Mouse (Mus musculus) forebrain, embryonic 12.5 days (tissue): ENCODE data around the gene Serpinf1. TPM values are rescaled to one million over a fixed set of nuclear protein-coding genes. Genes with fewer than 3 reads are reported as not detected.
A peak's percentile ranks its signal among the peaks of the same experiment; 100 is the strongest.

Source experiments
- ATAC-seq: fragments of 200-750 bp; cut with Nextera tagmentation; 2 replicates; pipeline ENCODE4 v1.8.0; 2017; ENCODE audit warnings: moderate TSS enrichment; ENCODE audit not compliant: low FRiP score
- H3K27ac ChIP-seq: fragments of 300-500 bp; sonication (generic); 2 replicates; pipeline ENCODE4 v1.5.1; 2016; ENCODE audit warnings: mild to moderate bottlenecking
- H3K27me3 ChIP-seq: fragments of 300-500 bp; sonication (generic); 2 replicates; pipeline ENCODE4 v1.6.1; 2016; ENCODE audit warnings: mild to moderate bottlenecking
- H3K36me3 ChIP-seq: fragments of 300-500 bp; sonication (generic); replicated peaks from 2 replicates; pipeline ENCODE4 v1.6.1; 2016; ENCODE audit warnings: mild to moderate bottlenecking
- H3K4me1 ChIP-seq: fragments of 300-500 bp; sonication (generic); 2 replicates; pipeline ENCODE4 v1.6.1; 2016
- H3K4me2 ChIP-seq: fragments of 300-500 bp; sonication (generic); 2 replicates; pipeline ENCODE4 v1.6.1; 2016; ENCODE audit warnings: mild to moderate bottlenecking, moderate library complexity
- H3K4me3 ChIP-seq: fragments of 300-500 bp; sonication (generic); replicated peaks from 2 replicates; pipeline ENCODE4 v1.5.1; 2016; ENCODE audit warnings: mild to moderate bottlenecking
- H3K9ac ChIP-seq: fragments of 300-500 bp; sonication (generic); 2 replicates; pipeline ENCODE4 v1.6.1; 2016; ENCODE audit warnings: mild to moderate bottlenecking
- H3K9me3 ChIP-seq: fragments of 300-500 bp; sonication (generic); 2 replicates; pipeline ENCODE4 v1.6.1; 2016
- WGBS: fragments of 180-500 bp; shearing (Covaris S2); methylation state at CpG from one replicate; pipeline ENCODE4 v1.1.7; 2016; 5-methylcytosine and 5-hydroxymethylcytosine counted together
- polyA plus RNA-seq: library from polyadenylated mRNA; unstranded; fragments of >200 nt; fragmentation: Nextera tagmentation; extraction: Ambion mirVana; gene quantifications from 2 replicates; pipeline ENCODE4 v1.2.1, GENCODE M21; 2016

The Serpinf1 gene
- polyA plus RNA-seq, 1 experiment from 2014 or later = 44.7 TPM

GRCm38 (mm10) chr11:75420037-75420436 lies 2.5 kb downstream of the Serpinf1 start:
- no peak for ATAC-seq
- peaks cover 5% of the 10 kb centered on the region for H3K4me1 ChIP-seq
- H3K4me3 ChIP-seq = no peak overlapping the region
- WGBS = 84% methylated on average over 7 of the region's 7 CpGs
- H3K27me3 ChIP-seq = no peaks in the 10 kb centered on the region
- no peaks in the 10 kb centered on the region for H3K36me3 ChIP-seq
- H3K9me3 ChIP-seq = no peaks in the 10 kb centered on the region
- no peak overlapping the region for H3K27ac ChIP-seq
- no peak overlapping the region for H3K4me2 ChIP-seq
- H3K9ac ChIP-seq = no peak overlapping the region

GRCm38 (mm10) chr11:75415994-75416393 lies 6.5 kb downstream of the Serpinf1 start:
- Histone ChIP-seq H3K27ac (no peak overlapping the region), H3K9ac (no peak overlapping the region), H3K4me2 (no peak overlapping the region), H3K9me3 (no peaks in the 10 kb centered on the region), H3K27me3 (no peaks in the 10 kb centered on the region), H3K4me3 (no peak overlapping the region), H3K4me1 (no peaks in the 10 kb centered on the region; the same call in 1 of the 2 replicates), H3K36me3 (no peaks in the 10 kb centered on the region)
- WGBS = 89% methylated on average over 13 of the region's 13 CpGs
- no peak for ATAC-seq

GRCm38 (mm10) chr11:75415096-75415495 lies 7.4 kb downstream of the Serpinf1 start:
- H3K36me3 ChIP-seq = no peaks in the 10 kb centered on the region
- H3K4me2 ChIP-seq = no peak overlapping the region
- no peaks in the 10 kb centered on the region for H3K27me3 ChIP-seq
- no peak overlapping the region for H3K4me3 ChIP-seq
- no peak overlapping the region for H3K9ac ChIP-seq
- H3K4me1 ChIP-seq = no peaks in the 10 kb centered on the region
- H3K9me3 ChIP-seq = no peaks in the 10 kb centered on the region
- 66% methylated on average over 7 of the region's 7 CpGs for WGBS
- ATAC-seq = no peak
- H3K27ac ChIP-seq = no peak overlapping the region

- WGBS = 93% methylated on average over 7 of the region's 7 CpGs
- Histone ChIP-seq H3K9ac (no peak overlapping the region), H3K27ac (no peak overlapping the region), H3K4me3 (no peak overlapping the region), H3K4me1 (no peaks in the 10 kb centered on the region), H3K9me3 (no peaks in the 10 kb centered on the region), H3K36me3 (no peaks in the 10 kb centered on the region), H3K27me3 (no peaks in the 10 kb centered on the region), H3K4me2 (no peak overlapping the region)
- ATAC-seq = no peak
Observed at GRCm38 (mm10) chr11:75410591-75410990, 11.9 kb downstream of the Serpinf1 start.

- H3K27ac ChIP-seq = no peak overlapping the region
- H3K27me3 ChIP-seq = no peaks in the 10 kb centered on the region
- no peak for ATAC-seq
- no peaks in the 10 kb centered on the region for H3K36me3 ChIP-seq
- no peak overlapping the region for H3K4me2 ChIP-seq
- no peaks in the 10 kb centered on the region for H3K9me3 ChIP-seq
- H3K4me3 ChIP-seq = no peak overlapping the region
- 81% methylated on average over 17 of the region's 17 CpGs for WGBS
- H3K4me1 ChIP-seq = no peaks in the 10 kb centered on the region
- H3K9ac ChIP-seq = no peak overlapping the region
Observed at GRCm38 (mm10) chr11:75409679-75410575, 12.6 kb downstream of the Serpinf1 start.

- Histone ChIP-seq H3K4me2 (no peak overlapping the region), H3K36me3 (no peaks in the 10 kb centered on the region), H3K27ac (no peak overlapping the region), H3K4me3 (no peak overlapping the region), H3K9me3 (no peaks in the 10 kb centered on the region), H3K4me1 (no peaks in the 10 kb centered on the region), H3K27me3 (no peaks in the 10 kb centered on the region), H3K9ac (no peak overlapping the region)
- 42% methylated on average over 3 of the region's 3 CpGs for WGBS
- ATAC-seq = no peak
Observed at GRCm38 (mm10) chr11:75406865-75407264, 15.6 kb downstream of the Serpinf1 start.

- Histone ChIP-seq H3K4me3 (no peak overlapping the region), H3K4me1 (no peaks in the 10 kb centered on the region), H3K4me2 (no peak overlapping the region), H3K27me3 (no peaks in the 10 kb centered on the region), H3K27ac (no peak overlapping the region), H3K9me3 (no peaks in the 10 kb centered on the region), H3K9ac (no peak overlapping the region), H3K36me3 (no peaks in the 10 kb centered on the region)
- no peak for ATAC-seq
- WGBS = 74% methylated on average over 4 of the region's 4 CpGs
Observed at GRCm38 (mm10) chr11:75406104-75406503, 16.4 kb downstream of the Serpinf1 start.

GRCm38 (mm10) chr11:75404801-75405200 lies 17.7 kb downstream of the Serpinf1 start:
- Histone ChIP-seq H3K4me1 (no peaks in the 10 kb centered on the region), H3K9me3 (no peaks in the 10 kb centered on the region), H3K4me3 (no peak overlapping the region), H3K27ac (no peak overlapping the region), H3K9ac (no peak overlapping the region), H3K4me2 (no peak overlapping the region), H3K36me3 (no peaks in the 10 kb centered on the region; the same call in 1 of the 2 replicates), H3K27me3 (no peaks in the 10 kb centered on the region)
- 93% methylated on average over 6 of the region's 6 CpGs for WGBS
- no peak for ATAC-seq

- Histone ChIP-seq H3K27me3 (no peaks in the 10 kb centered on the region), H3K4me2 (no peak overlapping the region), H3K4me3 (no peak overlapping the region), H3K4me1 (no peaks in the 10 kb centered on the region), H3K9me3 (no peaks in the 10 kb centered on the region), H3K27ac (no peak overlapping the region), H3K36me3 (no peaks in the 10 kb centered on the region; the same call in 1 of the 2 replicates), H3K9ac (no peak overlapping the region)
- 87% methylated on average over 6 of the region's 6 CpGs for WGBS
- no peak for ATAC-seq
Observed at GRCm38 (mm10) chr11:75403301-75404052, 19.0 kb downstream of the Serpinf1 start.

GRCm38 (mm10) chr11:75402271-75402690 lies 20.2 kb downstream of the Serpinf1 start:
- no peak overlapping the region for H3K9ac ChIP-seq
- H3K4me2 ChIP-seq = no peak overlapping the region
- 67% methylated on average over 5 of the region's 5 CpGs for WGBS
- no peaks in the 10 kb centered on the region for H3K9me3 ChIP-seq
- no peaks in the 10 kb centered on the region for H3K4me1 ChIP-seq
- H3K36me3 ChIP-seq = no peaks in the 10 kb centered on the region; the same call in 1 of the 2 replicates
- peak; percentile 57; the same call in 1 of the 2 replicates for ATAC-seq
- H3K27ac ChIP-seq = no peak overlapping the region
- no peak overlapping the region for H3K4me3 ChIP-seq
- no peaks in the 10 kb centered on the region for H3K27me3 ChIP-seq

- H3K4me1 ChIP-seq = no peaks in the 10 kb centered on the region
- no peak overlapping the region for H3K4me2 ChIP-seq
- no peak overlapping the region for H3K4me3 ChIP-seq
- whole genome bisulfite sequencing = 68% methylated on average over 9 of the region's 9 CpGs
- no peak for ATAC-seq
- H3K9me3 ChIP-seq = no peaks in the 10 kb centered on the region
- no peak overlapping the region for H3K9ac ChIP-seq
- no peaks in the 10 kb centered on the region for H3K27me3 ChIP-seq
- H3K27ac ChIP-seq = no peak overlapping the region
- no peaks in the 10 kb centered on the region; the same call in 1 of the 2 replicates for H3K36me3 ChIP-seq
Observed at GRCm38 (mm10) chr11:75400099-75400498, 22.4 kb downstream of the Serpinf1 start.

GRCm38 (mm10) chr11:75399411-75399841 lies 23.1 kb downstream of the Serpinf1 start:
- no peaks in the 10 kb centered on the region for H3K9me3 ChIP-seq
- no peak for ATAC-seq
- 90% methylated on average over 11 of the region's 11 CpGs for WGBS
- no peaks in the 10 kb centered on the region for H3K4me1 ChIP-seq
- no peak overlapping the region for H3K4me3 ChIP-seq
- no peaks in the 10 kb centered on the region; the same call in 1 of the 2 replicates for H3K36me3 ChIP-seq
- H3K27me3 ChIP-seq = no peaks in the 10 kb centered on the region
- no peak overlapping the region for H3K4me2 ChIP-seq
- H3K27ac ChIP-seq = no peak overlapping the region
- H3K9ac ChIP-seq = no peak overlapping the region
